Mouse (Mus musculus): ENCODE measurements around the gene C130079G13Rik.

- TF ChIP-seq CTCF (IDR thresholded peaks at IDR 0.05; ENCODE audit: low read depth, low read length) (no peak), POLR2A (IDR thresholded peaks at IDR 0.05; ENCODE audit: insufficient read depth, low read length) (no peak)
These were observed at the start of gene C130079G13Rik for GRCm38 (mm10) chr3:59924914-59925313.

Measured in ES-Bruce4 (cell line).